Mouse (Mus musculus) frontal cortex, postnatal 14 days (tissue): ENCODE measurements around the gene Mef2d.

Experiments
- DNase-seq, 2 experiments: peaks; one replicate each; pipeline ENCODE4 v3.0.0; 2022; ENCODE audit warnings: low spot score in 2 of 2

Mef2d gene

GRCm38 (mm10) chr3:88208226-88208720, 66.1 kb downstream of the Mef2d start:
- peak in 1 of 2 experiments; percentile 4 for DNase-seq

GRCm38 (mm10) chr3:88209306-88209705, 67.1 kb downstream of the Mef2d start:
- DNase-seq: peak in 1 of 2 experiments; percentile 5

- DNase-seq: no peak
Observed at GRCm38 (mm10) chr3:88210121-88210520, 67.9 kb downstream of the Mef2d start.

GRCm38 (mm10) chr3:88210918-88211317, 68.7 kb downstream of the Mef2d start:
- DNase-seq: peak in 1 of 2 experiments; percentile 4

GRCm38 (mm10) chr3:88212356-88212755, 70.2 kb downstream of the Mef2d start:
- DNase-seq: no peak

- DNase-seq: no peak
Observed at GRCm38 (mm10) chr3:88213019-88213418, 70.8 kb downstream of the Mef2d start.

GRCm38 (mm10) chr3:88214197-88214938, 72.2 kb downstream of the Mef2d start:
- DNase-seq: peak; percentile 71 to 78

- no peak for DNase-seq
Observed at GRCm38 (mm10) chr3:88214971-88215552, 72.9 kb downstream of the Mef2d start.

GRCm38 (mm10) chr3:88215553-88216004, 73.4 kb downstream of the Mef2d start:
- no peak for DNase-seq

- no peak for DNase-seq
Observed at GRCm38 (mm10) chr3:88216116-88216515, 73.9 kb downstream of the Mef2d start.

- DNase-seq: no peak
Observed at GRCm38 (mm10) chr3:88216534-88217326, 74.6 kb downstream of the Mef2d start.

- no peak for DNase-seq
Observed at GRCm38 (mm10) chr3:88217679-88218078, 75.5 kb downstream of the Mef2d start.

GRCm38 (mm10) chr3:88219940-88220339, 77.8 kb downstream of the Mef2d start:
- no peak for DNase-seq

- DNase-seq: no peak
Observed at GRCm38 (mm10) chr3:88220842-88221241, 78.7 kb downstream of the Mef2d start.
